Mouse (Mus musculus): ENCODE measurements around the gene Srrd. TPM values are rescaled to one million over a fixed set of nuclear protein-coding genes. Genes with fewer than 3 reads are reported as not detected.
"Not testable (repeated sequence)": the region's sequence is repeated elsewhere in the genome, so short reads cannot be mapped to it uniquely, and the experiment has no call there.

Srrd gene
- total RNA-seq, 2 experiments from 2014 or later: 26.4 to 30.1 TPM

DNA sequence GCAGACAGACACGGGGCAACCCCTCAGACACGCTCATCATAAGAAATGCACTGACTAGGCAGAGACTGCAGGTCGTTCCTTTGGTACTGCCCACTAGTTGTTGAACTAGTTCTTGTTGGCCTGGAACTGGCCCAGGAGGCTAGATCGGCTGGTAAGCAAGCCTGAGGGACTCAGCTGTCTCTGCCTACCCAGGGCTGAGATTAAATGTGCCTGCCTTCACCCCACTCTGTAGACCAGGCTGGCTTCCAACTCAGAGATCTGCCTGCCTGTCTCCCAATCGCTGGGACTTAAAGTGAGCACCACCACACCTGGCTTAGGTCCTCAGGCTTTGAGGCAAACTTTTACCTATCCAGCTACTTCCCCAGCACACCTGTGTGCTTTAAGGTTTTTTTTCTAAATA, 22.5 kb downstream of the Srrd start:
- DNase-seq (ENCODE audit: low spot score in 2 of 2): no peak

GRCm38 (mm10) chr5:112319343-112319742, 23.5 kb downstream of the Srrd start:
- not testable (repeated sequence) for DNase-seq (ENCODE audit: low spot score in 2 of 2)

DNA sequence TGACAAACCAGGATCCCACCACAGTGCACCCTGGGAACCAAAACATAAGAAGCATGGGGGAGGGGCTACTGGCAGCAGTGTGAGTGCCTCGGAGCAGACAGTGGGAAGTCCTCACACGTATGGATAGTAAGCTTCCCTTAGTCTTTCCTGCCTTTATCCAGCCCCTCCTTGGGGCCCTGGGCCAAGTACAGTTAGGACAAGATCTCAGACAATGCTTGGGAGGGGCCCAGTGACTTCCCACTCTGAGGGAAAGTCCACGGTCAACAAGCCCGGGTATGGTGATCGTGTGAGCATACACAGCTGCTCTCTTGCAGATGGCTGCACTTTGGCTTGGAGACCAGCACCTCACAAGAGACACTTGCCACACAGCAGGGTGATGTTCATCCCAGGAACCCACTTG, 25.5 kb downstream of the Srrd start:
- no peak for DNase-seq (ENCODE audit: low spot score in 2 of 2)

DNA sequence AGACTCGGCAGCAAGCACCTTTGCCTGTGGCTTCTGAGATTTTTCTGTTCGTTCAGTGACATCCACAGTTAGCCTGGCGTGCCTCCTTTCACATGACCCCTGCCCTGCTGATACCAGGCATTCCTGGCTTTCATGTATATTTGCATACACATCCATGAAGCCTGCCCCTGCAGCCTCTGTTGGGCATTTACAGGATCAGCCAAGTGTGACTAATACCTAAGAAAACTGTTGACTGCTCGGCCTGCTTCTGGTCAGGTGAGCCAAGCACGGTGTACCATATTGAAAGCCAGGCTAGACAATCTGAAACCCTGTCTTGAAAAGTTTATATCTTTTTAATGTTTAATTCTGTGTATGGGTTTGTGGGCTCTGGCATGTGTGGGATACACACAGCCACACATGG, 26.4 kb downstream of the Srrd start:
- no peak for DNase-seq (ENCODE audit: low spot score in 2 of 2)

- DNase-seq (ENCODE audit: low spot score in 2 of 2): no peak
Measured at GRCm38 (mm10) chr5:112313222-112313885, 29.5 kb downstream of the Srrd start.

- no peak for DNase-seq (ENCODE audit: low spot score in 2 of 2)
Measured at GRCm38 (mm10) chr5:112305842-112306241, 37.0 kb downstream of the Srrd start.

GRCm38 (mm10) chr5:112302310-112302709, 40.5 kb downstream of the Srrd start:
- DNase-seq (ENCODE audit: low spot score in 2 of 2): no peak

- no peak for DNase-seq (ENCODE audit: low spot score in 2 of 2)
Measured at GRCm38 (mm10) chr5:112301694-112302093, 41.1 kb downstream of the Srrd start.

DNA sequence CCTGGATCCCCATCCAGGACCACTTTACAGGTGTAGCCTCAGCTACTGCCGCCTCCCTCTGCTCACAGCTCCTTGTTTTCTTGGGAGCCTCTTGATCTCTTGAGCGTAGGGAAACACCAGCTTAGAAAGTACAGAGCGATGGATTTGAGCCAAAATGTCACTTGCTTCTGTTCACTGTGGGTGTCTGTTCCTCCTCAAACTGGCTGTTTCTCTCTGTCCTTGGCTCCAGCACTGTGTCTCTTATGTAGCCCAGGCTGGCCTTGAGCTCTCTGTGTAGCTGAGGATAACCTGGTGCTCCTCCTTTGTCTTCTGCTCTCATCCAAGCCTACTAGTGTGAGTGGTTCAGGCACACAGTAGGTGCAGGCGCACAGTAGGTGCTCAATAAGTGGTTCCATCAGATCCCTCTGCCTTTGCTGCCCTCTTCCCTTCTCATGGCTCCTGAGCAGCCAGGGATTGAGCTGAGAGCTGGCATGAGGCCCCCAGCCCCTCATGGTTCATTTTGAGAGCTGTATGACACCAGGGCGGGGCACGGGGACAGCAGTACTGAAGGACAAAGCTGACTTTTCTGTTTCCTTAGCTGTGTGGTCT, 42.0 kb downstream of the Srrd start:
- no peak for DNase-seq (ENCODE audit: low spot score in 2 of 2)

- no peak for DNase-seq (ENCODE audit: low spot score in 2 of 2)
Measured at GRCm38 (mm10) chr5:112300112-112300511, 42.7 kb downstream of the Srrd start.

DNA sequence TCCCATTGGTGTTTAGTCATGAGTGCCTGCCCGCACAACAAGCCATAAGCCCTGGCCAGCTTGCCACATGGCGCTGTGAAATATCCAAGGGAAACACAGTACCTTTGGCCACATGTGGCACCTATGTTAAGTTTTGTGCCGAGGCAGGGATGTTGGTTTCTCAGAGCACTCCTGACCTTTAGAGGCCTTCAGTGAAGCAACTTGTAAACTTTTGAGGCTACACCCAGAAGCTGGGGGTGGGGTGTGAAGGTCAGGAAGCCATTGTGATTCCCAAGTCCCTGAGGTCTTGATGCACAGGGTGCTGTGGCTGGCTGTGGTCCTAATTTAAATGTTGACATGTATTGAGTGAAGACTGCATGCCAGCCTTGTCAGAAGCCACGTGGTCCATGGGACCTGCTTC, 43.4 kb downstream of the Srrd start:
- no peak for DNase-seq (ENCODE audit: low spot score in 2 of 2)

DNA sequence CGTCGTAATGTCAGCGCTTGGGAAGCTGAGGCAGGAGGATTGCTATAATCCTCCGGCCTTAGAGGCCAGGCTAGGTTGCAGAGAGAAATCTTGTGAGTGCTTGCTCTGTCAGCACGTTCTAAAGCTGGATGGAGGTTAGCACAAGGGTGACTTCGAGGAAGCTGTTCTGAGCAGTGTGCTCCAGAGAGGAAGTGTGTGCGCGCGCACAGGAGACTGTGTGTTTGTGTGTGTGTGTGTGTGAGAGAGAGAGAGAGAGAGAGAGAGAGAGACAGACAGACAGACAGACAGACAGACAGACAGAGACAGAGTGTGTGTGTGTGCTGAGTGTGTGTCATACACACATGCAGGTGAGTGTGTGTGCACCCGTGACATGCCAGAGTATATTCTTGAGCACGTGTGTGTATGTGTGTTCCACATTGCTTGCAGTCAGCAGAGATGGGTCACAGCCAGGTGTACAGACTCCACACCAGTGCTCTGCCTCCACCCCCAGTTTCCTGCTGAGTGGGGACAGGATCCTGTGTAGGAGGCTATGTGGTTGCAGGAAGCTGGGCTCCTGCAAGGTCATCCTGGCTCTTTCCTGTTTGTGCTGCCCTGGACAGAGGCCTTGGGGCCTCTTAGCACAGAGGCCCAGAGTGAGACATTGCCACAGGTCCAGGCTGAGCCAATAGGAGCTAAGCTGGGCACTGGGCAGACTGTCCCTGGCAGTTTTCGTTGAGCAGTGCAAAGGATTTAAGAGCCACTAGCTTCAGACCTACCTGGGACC, 44.4 kb downstream of the Srrd start:
- no peak for DNase-seq (ENCODE audit: low spot score in 2 of 2)

- DNase-seq (ENCODE audit: low spot score in 2 of 2): no peak
Measured at GRCm38 (mm10) chr5:112297257-112297656, 45.6 kb downstream of the Srrd start.

DNA sequence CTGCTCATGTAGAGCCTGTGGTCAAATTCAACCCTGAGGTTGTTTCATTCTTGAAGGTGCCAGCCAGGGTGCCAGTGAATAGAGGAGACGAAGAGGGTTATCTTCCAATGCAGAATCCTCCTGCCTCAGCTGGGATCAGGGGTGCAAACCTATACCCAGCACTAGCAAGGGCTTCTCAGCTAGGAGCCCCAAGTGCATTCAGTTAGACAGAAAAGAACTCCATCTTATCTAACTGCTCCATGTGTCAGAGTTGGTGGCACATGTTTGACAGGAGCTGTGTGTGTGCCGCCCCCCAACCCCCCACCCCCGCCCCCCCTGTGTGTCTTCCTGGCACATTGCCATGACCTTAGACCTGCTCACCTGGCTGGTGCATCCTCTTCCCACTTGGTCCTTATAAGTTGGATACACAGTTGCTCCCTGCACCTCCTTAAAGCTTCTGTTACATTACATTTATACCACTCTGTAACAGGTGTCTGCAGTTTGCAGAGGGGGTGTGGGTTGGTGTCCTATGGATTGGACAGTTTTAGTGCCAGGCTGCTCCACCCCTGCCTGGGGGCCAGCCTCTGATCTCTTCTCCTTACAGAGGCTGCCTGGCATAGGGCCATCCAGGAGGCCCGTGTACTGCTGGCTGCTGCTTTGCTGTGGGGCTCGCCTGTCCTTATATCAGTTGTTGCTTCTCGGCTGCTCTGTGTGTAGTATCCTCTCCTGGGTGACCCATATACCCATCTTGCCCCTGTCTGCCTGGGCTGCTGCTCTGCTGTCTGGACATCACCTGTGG, 46.2 kb downstream of the Srrd start:
- DNase-seq (ENCODE audit: low spot score in 2 of 2): no peak

DNA sequence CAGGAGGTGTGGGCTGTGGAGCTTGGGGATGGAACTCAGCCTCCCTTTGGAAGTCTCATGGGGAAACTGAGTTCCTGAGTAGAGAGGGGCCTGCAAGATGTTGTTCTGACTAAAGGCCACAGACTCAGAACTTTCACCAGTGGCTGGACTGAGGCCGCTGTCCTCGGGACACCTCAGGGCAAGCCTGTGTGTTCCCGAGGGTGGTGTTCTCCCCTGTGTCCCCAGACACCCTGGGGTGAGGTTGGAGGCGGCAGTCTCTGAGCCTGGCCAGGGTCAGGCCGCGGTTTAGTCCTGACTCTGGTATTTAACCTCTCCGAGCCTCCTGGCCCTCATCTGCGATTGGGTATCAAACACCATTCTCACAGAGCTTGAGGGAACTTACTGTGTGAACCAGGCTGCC, 47.3 kb downstream of the Srrd start:
- DNase-seq (ENCODE audit: low spot score in 2 of 2): no peak

GRCm38 (mm10) chr5:112295162-112295561, 47.7 kb downstream of the Srrd start:
- DNase-seq (ENCODE audit: low spot score in 2 of 2): no peak

DNA sequence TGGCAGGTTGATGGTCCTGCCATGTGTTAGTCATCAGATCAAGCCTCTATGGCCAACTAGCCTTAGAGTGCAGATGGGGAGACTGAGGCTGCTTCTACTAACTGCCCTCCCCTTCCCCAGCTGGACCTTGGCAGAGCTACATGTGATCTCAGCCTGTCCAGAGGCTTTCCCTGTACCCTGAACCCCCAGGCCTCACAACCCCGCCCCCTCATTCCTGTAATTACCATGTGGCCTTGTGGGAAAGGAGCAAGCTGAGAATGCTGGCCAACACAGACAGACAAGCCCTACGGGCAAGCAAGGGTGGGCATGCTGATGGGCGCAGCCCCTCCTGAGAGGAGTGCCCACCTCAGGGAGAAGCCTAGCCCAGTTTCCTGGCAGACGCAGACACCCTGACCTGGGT, 48.1 kb downstream of the Srrd start:
- no peak for DNase-seq (ENCODE audit: low spot score in 2 of 2)

GRCm38 (mm10) chr5:112293800-112294199, 49.0 kb downstream of the Srrd start:
- DNase-seq (ENCODE audit: low spot score in 2 of 2): no peak

DNA sequence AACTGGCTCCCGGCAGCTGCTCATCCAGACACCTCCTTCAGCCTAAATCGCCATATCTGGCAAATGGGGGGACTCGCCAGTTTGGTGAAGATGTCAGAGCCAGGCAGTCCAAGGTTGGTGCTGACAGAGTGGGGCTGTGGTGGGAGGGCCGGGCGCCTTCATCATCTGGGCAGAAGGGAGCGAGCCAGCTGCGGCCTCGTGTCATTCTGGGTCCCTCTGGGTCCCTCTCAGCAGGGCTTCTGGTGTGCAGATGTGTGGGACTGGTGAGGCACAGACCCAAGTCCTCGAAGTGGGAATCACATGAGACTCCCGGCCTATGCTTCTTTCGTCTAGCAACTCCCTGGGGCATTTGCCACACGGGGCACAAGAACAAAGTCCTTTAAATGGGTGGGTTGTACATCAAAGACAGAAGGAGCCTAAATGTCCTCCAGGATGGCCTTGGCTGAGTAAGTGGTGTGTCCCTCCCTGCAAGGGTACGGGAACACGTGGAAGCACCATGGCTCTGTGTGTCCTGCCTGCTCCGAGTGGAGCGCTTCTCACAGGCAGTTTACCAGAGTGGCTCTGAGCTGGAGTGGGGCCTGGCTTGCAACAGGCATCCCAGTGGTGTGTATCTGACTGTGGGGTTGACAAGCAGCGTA, 50.4 kb downstream of the Srrd start:
- no peak for DNase-seq (ENCODE audit: low spot score in 2 of 2)

GRCm38 (mm10) chr5:112291866-112292265, 51.0 kb downstream of the Srrd start:
- DNase-seq (ENCODE audit: low spot score in 2 of 2): no peak

- DNase-seq (ENCODE audit: low spot score in 2 of 2): no peak
Measured at GRCm38 (mm10) chr5:112290536-112290880, 52.3 kb downstream of the Srrd start.

Measured in layer of hippocampus, postnatal 14 days (tissue).